Mouse (Mus musculus) urinary bladder, postnatal 0 days (tissue): ENCODE measurements around the gene Nkx2-9. TPM values are rescaled to one million over a fixed set of nuclear protein-coding genes. Genes with fewer than 3 reads are reported as not detected.

Experiments
- polyA plus RNA-seq: library from polyadenylated mRNA; unstranded; fragments of >200 nt; fragmentation: Nextera tagmentation; extraction: Ambion mirVana; gene quantifications from 2 replicates; pipeline ENCODE4 v1.2.1, GENCODE M21; 2015

Gene Nkx2-9
- polyA plus RNA-seq: not detected in 2 replicates

DNA sequence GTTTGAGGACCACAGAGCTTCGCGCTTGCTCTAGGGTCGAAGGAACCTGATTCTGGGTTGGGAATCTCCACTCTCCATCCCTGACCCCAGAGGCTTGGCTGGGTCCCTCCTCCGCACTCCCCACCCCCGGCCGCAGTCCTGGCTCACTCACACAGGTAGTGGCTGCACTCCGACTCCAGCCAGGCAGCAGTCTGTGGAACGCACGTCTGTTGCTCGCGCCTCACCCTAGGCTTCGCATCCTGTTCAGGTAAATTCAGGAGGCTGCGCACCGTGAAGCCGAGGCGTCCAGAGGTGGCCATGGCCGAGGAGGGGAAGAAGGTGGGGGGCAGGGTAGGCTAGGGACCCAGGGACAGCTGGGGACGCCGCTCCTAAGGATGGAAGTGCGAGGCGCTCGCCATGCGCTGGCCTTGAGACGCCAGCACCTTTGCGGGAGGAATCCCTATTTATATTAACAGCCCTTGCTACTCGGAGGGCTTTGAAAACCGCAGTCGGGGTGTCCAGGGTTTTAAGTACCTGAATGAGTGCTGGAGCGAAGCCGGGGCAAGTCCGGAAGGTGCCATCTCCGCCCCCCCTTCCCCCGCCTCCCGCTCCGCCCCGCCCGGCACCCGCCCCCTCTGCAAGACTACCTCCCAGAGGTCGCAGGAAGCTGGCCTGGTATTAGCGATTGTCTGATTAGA lies at the start of gene Nkx2-9:
Gene Nkx2-9 (minus strand): TSS at position 524 of the 677 bp plus-strand sequence.

Other genes with a start within 250 kb of the Nkx2-9 start
- gene Nkx2-1, start 76.4 kb downstream of the Nkx2-9 start, polyA plus RNA-seq: not detected in 2 replicates
- gene Pax9, start 78.5 kb upstream of the Nkx2-9 start, polyA plus RNA-seq: 0.05 and 0.06 TPM in 2 replicates